Comparison of ENCODE assay signal across 10 mouse cellular contexts in genomic region chr8:77473773-77474172, GRCm38 (mm10). TPM values are rescaled to one million over a fixed set of nuclear protein-coding genes. Genes with fewer than 3 reads are reported as not detected.
DNase-seq lines count a peak whose midpoint lies in the region; ATAC-seq lines count a peak whose summit lies in the region.
"Had no signal": no experiment of that assay in that cellular context is flagged by ENCODE, and none has a peak within 500 bp of the region (broad histone marks: within the 10 kb centered on the region; RNA-seq: fewer than 3 reads in every experiment).

No protein-coding gene starts in this region.

- no peak overlapping the region for H3K4me2 ChIP-seq in kidney, embryonic 16.5 days (replicated peaks; ENCODE audit: low read depth, low read length)
- H3K4me2 ChIP-seq in embryonic facial prominence, embryonic 15.5 days (replicated peaks): no peak overlapping the region
- H3K4me2 ChIP-seq in limb, embryonic 13.5 days (replicated peaks): 0 out of 2 replicates have a peak overlapping the region, but pooled peaks have one; percentile 11
- H3K4me2 ChIP-seq: liver, embryonic 15.5 days; midbrain, embryonic 15.5 days had no signal

- H3K4me1 ChIP-seq in kidney, embryonic 16.5 days (ENCODE audit: insufficient read depth, low read length): peaks cover 24% of the 10 kb centered on the region
- peaks cover 20% of the 10 kb centered on the region for H3K4me1 ChIP-seq in embryonic facial prominence, embryonic 15.5 days
- peaks cover 22% of the 10 kb centered on the region for H3K4me1 ChIP-seq in limb, embryonic 13.5 days
- H3K4me1 ChIP-seq: midbrain, embryonic 15.5 days had no signal

- H3K9me3 ChIP-seq in kidney, embryonic 16.5 days (ENCODE audit: low read length): no peaks in the 10 kb centered on the region
- H3K9me3 ChIP-seq in embryonic facial prominence, embryonic 15.5 days (replicated peaks): no peaks in the 10 kb centered on the region
- no peaks in the 10 kb centered on the region for H3K9me3 ChIP-seq in limb, embryonic 13.5 days
- H3K9me3 ChIP-seq: liver, embryonic 15.5 days; midbrain, embryonic 15.5 days had no signal

- H3K36me3 ChIP-seq in kidney, embryonic 16.5 days (ENCODE audit: insufficient read depth, low read length): no peaks in the 10 kb centered on the region
- no peaks in the 10 kb centered on the region for H3K36me3 ChIP-seq in embryonic facial prominence, embryonic 15.5 days
- H3K36me3 ChIP-seq in limb, embryonic 13.5 days: no peaks in the 10 kb centered on the region
- H3K36me3 ChIP-seq: liver, embryonic 15.5 days; midbrain, embryonic 15.5 days had no signal

- no peak overlapping the region for H3K4me3 ChIP-seq in kidney, embryonic 16.5 days (ENCODE audit: low read length)
- no peak overlapping the region for H3K4me3 ChIP-seq in embryonic facial prominence, embryonic 15.5 days (replicated peaks)
- no peak overlapping the region for H3K4me3 ChIP-seq in limb, embryonic 13.5 days
- H3K4me3 ChIP-seq: liver, embryonic 15.5 days; midbrain, embryonic 15.5 days had no signal

- intact Hi-C loops in left cerebral cortex, postnatal 4 days (cut with DNase I): no loop called here

- DNase-seq in kidney, adult 11 months: no peak
- DNase-seq in embryo, embryonic 11 days: peak; percentile 59
- DNase-seq in left cerebral cortex, postnatal 4 days: no peak
- DNase-seq in cerebellum, postnatal 25 days: no peak
- DNase-seq: thymus, postnatal 4 days had no signal

- no peaks in the 10 kb centered on the region for H3K27me3 ChIP-seq in kidney, embryonic 16.5 days (ENCODE audit: insufficient read depth, low read length)
- H3K27me3 ChIP-seq in embryonic facial prominence, embryonic 15.5 days: no peaks in the 10 kb centered on the region
- H3K27me3 ChIP-seq in limb, embryonic 13.5 days: no peaks in the 10 kb centered on the region
- H3K27me3 ChIP-seq: liver, embryonic 15.5 days; midbrain, embryonic 15.5 days had no signal

- H3K27ac ChIP-seq in kidney, embryonic 16.5 days (ENCODE audit: low read length): peak overlapping the region; percentile 48
- peak overlapping the region; percentile 71 for H3K27ac ChIP-seq in embryonic facial prominence, embryonic 15.5 days (replicated peaks)
- peak overlapping the region; percentile 58; the same call in 1 of the 2 replicates for H3K27ac ChIP-seq in limb, embryonic 13.5 days
- H3K27ac ChIP-seq: liver, embryonic 15.5 days; midbrain, embryonic 15.5 days had no signal

- no peak for ATAC-seq in kidney, embryonic 16.5 days (ENCODE audit: low FRiP score, low TSS enrichment)
- no peak for ATAC-seq in embryonic facial prominence, embryonic 15.5 days (ENCODE audit: insufficient number of reproducible peaks, low FRiP score, low TSS enrichment, low read depth)
- peak; percentile 30; the same call in 1 of the 2 replicates for ATAC-seq in limb, embryonic 13.5 days (ENCODE audit: low FRiP score, low read depth)
- ATAC-seq: midbrain, embryonic 15.5 days had no signal

- 21% methylated on average over 7 of the region's 7 CpGs for WGBS in kidney, embryonic 16.5 days
- WGBS in embryonic facial prominence, embryonic 15.5 days: 23% methylated on average over 7 of the region's 7 CpGs
- WGBS in limb, embryonic 13.5 days: 18% methylated on average over 7 of the region's 7 CpGs

- no peak overlapping the region for H3K9ac ChIP-seq in kidney, embryonic 16.5 days (replicated peaks; ENCODE audit: low read length)
- H3K9ac ChIP-seq in embryonic facial prominence, embryonic 15.5 days: no peak overlapping the region
- H3K9ac ChIP-seq in limb, embryonic 13.5 days: no peak overlapping the region
- H3K9ac ChIP-seq: liver, embryonic 15.5 days; midbrain, embryonic 15.5 days had no signal

RNA-seq across cellular contexts. Expression of gene Arhgap10, which starts 44.0 kb away (rescaled TPM):
- polyA plus RNA-seq in kidney, embryonic 16.5 days (2015; fragmentation: Nextera tagmentation; extraction: Ambion mirVana): 31.7 and 36.0 TPM in 2 replicates
- 27.7 and 30.1 TPM in 2 replicates for polyA plus RNA-seq in embryonic facial prominence, embryonic 15.5 days (2015; fragmentation: Nextera tagmentation; extraction: Ambion mirVana)
- 30.7 and 31.4 TPM in 2 replicates for polyA plus RNA-seq in limb, embryonic 13.5 days (2015; fragmentation: Nextera tagmentation; extraction: Ambion mirVana)
- 1 to 10 TPM; 6.5 to 6.6 TPM for total RNA-seq in left cerebral cortex, postnatal 4 days (2021)
